Mouse (Mus musculus) thymus, adult 18-20 months (tissue): ENCODE measurements around the gene Supt5.

Experiments
- DNase-seq, 2 experiments: peaks; one replicate each; pipeline ENCODE4 v3.0.0; 2022; ENCODE audit warnings: mixed read lengths in 2 of 2

The Supt5 gene

DNA sequence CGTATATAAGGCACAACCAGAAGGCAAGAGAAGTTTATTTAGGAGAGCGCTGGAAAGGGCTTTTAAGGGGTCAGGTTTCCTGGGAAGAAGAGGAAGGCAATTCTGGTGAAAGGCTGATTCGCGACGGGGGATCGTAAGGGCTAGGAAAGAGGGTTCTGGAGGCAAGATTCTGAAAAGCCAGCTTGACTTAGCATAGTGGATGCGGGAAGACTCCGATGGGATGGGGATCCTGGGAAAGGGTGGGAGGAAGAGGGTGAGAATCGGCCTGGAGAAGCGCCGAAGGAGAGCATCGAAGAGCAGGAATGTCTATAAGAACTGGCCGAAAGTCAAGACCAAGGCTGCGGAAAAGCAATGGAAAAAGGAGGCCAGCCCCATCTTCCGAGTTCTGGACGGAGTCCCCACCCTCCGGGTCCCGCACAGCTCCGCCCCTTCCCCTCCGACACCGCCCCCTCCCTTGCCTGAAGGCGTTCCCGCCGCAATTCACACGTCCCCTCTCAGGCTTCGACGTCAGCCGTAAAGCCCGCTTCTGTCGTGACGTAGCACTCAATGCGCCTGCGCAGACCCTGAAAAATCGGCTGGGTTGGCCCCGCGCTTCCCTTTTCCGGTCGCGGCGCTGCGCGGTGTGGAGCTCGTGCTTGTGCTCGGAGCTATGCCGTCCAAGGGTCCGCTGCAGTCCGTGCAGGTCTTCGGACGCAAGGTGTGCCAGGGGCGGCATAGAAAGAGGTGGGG is 11.8 kb upstream of the Supt5 start, which contains the start of gene Rps16:
TSS of gene Rps16 (plus strand) at position 498 of the 729 bp plus-strand sequence.
- DNase-seq, result peak; percentile 97 to 98

DNA sequence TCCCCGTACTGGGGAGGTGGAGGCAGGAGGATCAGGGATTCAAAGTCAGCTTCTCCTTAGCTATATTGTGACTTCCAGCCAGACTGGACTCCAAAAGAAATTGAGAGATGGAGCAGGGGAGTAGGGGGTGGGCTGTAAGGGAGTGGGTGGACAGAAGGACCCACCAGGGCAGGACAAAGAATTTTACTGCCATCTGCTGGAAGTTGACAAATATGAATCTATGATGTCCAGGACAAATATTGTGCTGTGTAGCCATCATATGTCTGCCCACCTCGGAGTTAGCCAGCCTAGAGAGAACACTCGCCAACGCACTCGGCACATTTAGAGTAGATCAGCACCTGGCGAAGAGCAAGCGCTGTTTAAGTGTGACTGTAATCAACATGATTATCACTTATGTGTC is 10.1 kb upstream of the Supt5 start:
- DNase-seq, result no peak

DNA sequence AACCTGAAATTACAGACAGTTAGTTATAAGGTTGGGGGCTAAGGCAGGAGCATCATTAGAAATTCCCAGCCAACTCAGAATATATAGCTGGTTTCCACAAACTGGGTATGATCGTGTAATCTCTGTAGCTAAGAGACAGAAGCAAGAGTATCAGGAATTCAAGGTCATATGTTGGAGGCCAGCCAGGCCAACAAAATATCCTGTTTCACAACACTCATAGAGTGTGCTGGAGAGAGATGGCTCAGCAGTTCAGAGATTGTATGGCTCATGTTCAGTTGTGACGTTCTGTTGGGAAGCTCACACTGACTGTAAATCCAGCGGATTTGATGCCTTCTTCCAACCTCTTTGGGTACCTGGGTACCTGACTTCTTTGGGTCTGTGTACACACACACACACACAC is 9.2 kb upstream of the Supt5 start:
- no peak for DNase-seq

DNA sequence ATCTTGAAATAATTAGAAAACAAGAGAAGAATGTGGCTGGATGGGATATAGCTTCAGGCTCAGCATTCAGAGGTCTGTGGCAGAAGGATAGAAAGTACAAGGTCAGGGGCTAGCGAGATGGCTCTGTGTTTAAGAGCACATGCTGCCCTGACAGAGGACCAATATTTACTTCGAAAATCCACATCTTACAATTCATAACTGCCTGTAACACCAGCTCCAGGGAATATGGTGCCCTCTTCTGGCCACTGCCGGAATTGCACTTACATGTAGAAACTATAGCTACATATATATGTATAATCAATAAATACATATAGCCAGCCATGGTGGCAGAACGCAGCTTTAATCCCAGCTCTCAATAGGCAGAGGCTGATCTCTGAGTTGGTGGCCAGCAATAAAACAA is 6.1 kb upstream of the Supt5 start:
- no peak for DNase-seq

DNA sequence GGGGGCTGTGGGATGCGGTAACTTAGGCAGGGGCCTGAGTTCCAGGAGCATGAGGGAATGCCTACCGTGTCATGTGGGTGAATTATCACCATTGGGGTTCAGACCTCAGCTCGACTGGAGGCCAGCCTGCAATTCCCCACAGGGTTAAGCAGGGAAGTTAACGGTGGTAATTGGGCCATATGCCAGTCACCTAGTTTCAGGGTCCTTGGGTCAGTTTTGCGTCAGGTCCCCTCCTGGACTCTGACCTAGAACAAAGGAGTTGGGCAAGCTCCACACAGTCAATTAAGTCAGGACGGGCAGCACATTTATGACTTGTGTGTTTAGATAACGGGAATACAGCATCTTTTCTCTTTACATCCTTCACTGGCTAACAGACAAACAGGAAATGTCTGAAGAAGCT is 2.8 kb upstream of the Supt5 start:
- no peak for DNase-seq

DNA sequence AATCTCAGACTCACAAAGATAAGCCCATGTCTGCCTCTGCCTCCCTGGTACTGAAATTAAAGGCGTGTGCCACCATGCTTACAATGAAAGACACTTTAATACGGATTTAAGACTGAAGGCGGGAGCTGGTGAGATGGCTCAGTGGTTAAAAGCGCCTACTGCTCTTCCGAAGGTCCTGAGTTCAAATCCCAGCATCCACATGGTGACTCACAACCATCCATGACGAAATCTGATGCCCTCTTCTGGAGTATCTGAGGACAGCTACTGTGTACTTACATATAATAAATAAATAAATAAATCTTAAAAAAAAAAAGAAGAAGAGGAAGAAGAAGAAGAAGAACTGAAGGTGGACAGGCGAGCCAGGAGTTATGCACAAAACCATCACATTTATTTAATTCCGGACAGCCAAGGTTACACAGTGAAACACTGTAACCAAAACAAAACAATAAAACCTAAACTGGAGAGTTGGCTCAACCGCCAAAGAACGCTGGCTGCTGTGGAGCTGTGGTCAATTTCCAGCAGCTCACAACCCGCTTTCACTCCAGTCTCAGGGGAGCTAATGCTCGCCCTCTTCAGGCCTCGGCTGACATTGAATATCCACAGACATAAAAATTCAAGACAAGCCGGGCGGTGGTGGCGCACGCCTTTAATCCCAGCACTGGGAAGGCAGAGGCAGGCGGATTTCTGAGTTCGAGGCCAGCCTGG is 819 bp upstream of the Supt5 start:
- peak in 1 of 2 experiments; percentile 52 for DNase-seq

DNA sequence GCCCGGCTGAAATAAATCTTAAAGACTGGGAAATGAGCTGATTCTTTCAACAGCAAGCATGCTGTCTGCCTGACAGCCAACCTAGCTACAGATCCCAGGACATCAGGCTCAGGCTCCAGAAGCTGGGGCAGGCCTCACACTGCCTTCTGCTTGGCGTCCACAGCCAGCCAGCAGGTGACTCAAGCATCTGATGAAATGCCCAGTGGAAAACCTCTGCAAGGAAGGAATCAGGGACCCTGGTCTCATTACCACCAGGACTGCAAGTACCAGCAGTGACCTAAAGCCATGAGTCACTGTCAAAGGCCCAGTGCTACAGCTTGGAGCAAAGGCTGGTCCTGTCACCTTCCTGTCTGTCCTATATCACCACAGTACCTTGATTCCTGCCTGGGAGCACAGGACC is 3.1 kb downstream of the Supt5 start:
- DNase-seq, result no peak

DNA sequence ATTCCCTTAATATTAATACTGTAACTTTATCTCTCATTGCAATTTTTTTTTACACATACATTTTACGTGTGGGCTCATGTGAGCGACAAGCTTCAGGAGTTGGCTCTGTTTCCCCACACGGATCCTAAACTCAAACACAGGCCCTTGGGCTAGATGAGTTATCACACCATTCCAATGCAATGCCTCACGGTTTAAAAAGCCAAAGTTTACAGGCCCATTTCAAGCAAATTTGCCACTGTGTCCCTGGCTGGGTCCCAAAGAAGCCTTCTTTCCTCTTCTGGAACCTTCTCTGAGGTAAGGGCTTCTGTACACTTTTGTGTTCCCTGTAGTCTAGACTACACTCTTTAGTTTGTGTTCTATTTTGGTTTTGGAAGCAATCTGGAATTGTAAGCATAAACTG is 4.0 kb downstream of the Supt5 start:
- DNase-seq, result no peak

DNA sequence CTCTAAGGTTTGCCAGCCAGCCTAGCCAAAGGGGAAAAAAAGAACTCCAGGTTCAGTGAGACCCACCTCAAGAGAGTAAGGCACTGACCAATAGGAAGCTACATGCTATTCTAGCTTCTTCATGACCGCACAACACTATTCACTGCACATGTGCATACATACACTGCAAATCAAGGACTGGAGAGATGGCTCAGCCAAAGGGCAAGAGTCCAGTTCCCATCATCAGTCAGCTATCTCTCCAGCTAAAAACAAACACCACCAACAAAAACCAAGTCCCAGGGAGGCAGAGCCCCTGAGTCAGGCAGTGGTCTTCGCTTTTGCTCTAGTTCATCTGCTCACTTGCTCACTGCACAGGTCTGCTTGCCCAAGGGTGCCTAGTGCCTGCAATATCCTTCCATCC is 10.3 kb downstream of the Supt5 start:
- DNase-seq, result no peak

DNA sequence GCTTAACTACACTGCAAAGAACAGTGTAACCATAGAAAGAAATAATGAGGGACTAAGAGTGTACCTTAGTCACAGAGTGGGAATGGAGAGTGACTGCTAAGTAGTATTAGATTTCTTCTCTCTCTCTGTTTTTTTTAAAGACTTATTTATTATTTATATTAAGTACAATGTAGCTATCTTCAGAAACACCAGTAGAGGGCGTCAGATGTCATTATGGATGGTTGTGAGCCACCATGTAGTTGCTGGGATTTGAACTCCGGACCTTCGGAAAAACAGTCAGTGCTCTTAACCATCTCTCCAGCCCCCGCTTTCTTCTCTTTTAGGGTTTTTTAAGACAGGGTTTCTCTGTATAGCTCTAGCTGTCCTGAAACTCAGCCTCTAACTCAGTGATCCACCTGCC is 12.1 kb downstream of the Supt5 start:
- no peak for DNase-seq

DNA sequence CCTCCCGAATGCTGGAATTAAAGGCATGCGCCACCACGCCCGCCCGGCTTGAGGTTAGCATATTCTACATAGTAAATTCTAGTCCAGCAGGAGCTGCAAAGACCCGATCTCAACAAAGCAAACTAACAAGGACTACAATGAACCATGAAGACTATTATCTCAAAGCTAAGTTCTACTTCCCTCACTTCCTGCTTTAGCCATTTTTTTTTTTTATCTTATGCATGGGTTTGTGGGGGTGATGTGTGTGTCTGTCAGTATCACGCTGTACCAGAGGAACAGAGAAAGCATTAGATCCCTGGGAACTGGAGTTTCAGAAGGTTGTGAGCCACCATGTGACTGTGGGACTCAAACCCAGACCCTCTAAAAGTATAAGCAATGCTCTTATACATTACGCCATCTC is 13.3 kb downstream of the Supt5 start:
- DNase-seq, result no peak

DNA sequence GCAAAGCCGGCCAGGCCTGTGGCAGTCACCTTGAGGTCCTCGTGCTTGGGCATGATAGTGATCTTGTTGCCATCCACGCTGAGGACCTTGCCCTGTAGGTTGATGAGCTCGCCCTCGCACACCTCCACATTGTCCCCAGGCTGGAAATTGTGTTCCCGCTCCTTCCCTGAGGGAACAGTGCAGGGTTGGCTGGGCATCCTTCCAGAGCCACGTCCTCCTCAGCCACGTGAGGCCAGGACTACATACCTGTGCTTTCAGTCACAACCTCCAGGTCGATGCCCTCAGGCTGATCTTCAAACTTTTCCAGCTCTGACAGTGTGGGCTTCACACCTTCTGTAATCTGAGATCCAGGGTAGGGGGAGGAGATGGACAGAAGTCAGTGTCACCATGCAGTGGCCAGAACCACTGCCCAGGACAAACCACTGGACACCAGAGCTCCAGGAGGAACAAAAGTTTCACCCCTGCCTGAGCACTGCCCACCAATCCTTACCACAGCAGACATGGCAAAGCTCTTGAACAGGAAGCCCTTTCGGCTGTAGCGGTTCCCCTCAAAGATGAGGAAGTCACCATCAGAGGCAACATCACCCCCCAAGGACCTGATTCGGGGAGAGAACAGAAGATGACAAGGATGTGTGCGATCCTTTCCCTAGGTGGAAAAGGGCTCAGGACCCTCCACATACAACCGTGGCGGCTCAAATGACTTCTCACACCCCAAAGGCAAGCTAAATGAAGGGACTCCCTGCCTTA is 16.4 kb downstream of the Supt5 start:
- no peak for DNase-seq

DNA sequence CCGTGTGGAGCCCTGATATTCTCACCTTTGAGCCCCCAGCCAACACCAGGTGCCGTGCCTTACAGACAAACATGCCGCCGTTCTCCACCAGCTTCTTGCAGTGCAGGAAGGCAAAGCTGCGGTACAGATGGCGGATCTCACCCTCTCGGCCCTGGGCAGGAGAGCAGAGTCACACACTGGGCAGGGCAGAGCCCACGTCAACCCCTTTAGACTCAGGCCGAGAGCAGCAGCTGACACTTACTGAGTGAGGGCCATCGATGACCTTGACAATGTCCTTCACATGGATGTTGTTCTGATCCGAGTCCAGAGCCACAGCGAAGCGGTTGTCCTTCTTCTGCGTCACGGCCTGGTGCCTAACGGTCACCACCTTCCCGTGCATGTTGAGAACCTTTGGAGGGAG is 19.8 kb downstream of the Supt5 start:
- DNase-seq, result no peak

DNA sequence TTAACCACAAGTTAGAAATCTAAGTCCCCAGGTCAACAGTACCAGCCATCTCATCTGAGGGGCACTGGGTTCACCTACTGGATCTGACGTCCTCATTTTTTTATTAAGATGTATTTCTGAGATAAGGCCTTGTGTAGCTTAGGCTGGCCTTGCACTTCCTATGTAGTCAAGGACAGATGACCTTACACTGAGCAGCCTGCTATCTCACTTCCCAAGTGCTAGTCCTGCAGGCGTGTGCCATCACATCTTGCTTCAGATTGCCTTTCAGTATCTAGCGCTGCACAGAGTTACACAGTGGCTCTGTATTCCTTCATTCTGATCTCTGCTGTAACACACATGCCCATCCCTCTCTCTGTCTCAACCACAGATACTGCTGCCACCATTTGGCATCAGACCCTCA is 20.5 kb downstream of the Supt5 start:
- no peak for DNase-seq

DNA sequence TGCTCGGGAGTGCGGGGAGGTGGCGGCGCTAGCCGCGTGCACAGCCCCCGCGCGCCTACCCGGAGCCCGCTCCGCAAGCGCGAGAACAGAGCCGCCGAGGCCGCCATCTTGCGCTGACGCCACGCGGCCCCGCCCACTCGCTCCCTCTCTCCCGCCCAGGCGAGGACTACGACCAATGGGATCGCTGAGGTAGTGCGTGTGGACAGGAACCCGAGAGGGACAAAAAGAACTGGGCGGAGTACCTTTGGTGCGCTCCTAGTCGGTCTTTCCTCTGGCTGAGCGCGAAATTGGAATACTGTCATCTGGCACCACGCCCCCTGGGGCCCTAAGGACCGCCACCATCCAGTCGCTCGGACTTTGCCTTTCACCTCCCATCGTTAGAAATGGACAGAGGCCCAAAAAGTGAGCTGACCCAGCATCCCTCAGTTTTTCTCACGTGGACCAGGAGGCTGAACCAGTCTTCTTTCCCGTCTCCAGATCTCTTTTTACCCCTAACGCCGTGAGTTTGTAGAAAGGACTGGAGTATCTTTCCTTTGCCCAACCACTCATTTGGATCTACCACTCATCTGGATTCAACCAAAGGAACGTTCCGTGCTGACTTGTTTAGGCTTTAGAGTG is 26.5 kb downstream of the Supt5 start, which contains the start of gene Timm50:
TSS of gene Timm50 (minus strand) at position 147 of the 618 bp plus-strand sequence.
- DNase-seq, result peak; percentile 92 to 93

DNA sequence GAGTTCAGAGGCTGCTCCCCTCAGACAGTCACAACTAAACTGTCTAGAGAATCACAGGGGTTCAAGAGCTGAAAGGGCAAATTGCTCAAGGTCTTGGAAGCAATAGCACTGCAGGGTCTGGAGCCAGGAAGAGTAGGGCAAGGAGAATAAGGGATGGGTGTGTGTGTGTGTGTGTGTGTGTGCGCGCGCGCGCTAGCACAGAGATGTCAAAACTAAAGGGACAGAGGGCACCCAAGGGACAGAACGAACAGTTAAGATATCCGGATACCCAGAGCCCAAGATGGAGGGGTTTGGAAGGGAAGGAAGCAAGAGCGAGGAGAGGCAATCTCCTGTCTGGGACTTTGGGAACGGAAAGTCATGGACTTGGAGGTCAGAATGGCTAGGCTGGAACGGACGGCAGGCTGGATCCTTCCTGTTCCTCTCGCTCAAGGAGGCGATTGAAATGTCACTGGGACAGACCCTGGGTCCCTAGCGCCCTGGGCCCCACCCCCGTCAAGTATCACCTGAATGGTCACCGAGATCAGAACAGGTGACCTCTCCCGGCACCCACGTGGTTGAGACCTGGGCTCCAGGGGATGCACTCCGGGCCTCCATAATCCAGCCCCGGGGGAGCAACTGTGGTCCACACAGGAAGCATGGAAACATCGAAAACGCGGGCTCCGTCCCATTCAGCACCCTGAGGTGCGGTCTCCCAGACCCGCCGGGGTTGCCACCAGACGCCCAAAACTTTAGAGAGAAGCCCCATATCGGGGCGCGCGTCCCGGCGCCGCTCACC is 27.2 kb downstream of the Supt5 start:
- no peak for DNase-seq

DNA sequence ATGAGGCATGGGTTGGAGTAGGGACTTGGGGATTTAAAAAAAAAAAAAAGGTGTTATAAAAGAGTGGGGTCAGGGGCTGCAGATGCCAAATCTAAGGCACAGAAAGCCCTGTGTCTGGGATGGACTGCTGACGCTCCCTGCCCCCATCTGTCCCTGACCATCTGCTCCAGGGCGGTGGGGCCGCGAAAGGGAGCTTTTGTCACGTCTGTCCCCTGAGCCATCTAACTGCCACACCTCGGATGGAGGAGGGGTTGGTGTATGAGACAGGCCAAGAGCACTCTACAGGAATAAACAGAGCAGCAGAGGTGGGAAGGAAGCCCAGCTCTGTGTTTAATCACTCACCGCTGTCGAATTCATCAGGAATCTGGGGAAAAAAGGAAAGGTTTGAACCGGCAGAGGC is 28.8 kb downstream of the Supt5 start:
- no peak for DNase-seq

DNA sequence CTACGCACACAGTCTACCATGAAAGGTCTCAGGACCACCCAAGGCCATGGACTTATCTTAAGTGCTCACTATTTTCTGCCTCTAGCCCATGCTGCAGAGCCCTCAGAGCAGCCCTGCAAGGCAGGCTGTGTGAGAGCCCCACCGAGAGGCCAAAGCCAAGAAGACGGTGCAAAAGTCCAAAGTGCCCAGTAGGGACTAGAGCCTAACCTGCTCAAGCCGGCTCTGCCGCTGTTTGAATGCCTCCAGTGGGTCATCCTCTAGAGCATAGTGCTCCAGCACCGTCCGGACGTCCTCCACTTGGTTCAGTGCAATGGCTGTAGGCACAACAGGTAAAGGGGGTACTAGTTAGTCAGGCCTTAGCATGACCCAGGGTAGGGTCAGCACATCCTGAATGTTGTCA is 32.3 kb downstream of the Supt5 start:
- no peak for DNase-seq

DNA sequence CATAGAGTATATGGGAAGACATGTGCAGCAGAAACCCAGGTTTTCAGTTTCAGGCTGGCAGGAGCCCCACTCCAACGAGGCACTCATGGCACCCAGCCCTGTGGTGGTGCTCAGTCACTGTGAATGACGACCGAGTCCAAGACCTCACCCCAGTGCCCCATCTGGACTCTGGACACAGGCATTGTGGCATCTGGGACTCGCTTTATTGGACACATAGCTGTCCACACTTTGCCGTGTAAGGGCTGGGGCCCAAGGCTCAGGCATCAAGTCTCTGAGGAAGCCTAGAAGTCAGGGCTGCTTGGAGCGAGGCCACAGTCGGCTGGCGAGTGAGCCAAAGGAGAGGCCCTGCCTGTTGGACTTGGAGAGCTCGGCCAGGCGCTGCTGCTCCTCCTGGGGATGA is 32.9 kb downstream of the Supt5 start:
- no peak for DNase-seq

DNA sequence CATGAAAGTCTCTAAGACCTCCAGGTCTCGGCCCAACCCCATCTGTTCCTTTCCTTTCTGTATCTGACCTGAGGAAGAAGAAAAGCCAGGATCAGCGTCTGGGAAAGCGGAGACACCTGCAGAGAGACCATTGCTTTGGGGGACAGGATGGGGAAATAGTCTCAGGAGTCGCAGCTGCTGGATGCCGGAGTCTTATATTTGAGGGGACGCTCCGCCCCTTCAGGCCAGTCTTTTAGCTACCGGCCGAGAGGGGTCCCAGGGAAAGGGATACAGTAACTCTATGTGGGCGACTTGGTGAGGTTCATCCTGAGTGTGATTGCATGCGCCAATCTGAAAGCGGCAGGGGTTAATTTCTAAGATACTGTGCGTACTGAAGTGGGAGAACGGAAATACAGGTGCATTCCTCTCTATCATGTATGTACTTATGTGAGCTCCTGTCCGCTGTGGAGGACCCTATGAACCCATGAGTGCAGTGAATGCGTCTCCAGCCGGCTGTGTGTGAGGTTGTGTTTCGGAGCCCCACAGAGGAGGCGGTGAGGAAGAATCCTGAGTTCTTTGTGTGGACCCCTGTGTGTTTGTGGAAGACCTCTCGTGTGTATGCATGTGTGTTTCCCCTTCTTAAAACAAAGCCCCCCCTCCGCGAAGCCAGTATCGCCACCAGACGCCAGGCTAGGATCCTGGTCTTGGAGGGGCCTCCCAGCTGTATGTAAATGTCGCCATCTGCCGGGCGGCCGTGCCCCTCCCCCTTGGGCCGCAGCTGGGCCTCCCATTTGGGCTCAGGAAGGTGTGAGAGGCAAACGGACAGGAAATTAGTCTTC is 36.7 kb downstream of the Supt5 start, which contains the start of gene Dll3:
TSS of gene Dll3 (minus strand) at position 623 of the 818 bp plus-strand sequence.
- no peak for DNase-seq

DNA sequence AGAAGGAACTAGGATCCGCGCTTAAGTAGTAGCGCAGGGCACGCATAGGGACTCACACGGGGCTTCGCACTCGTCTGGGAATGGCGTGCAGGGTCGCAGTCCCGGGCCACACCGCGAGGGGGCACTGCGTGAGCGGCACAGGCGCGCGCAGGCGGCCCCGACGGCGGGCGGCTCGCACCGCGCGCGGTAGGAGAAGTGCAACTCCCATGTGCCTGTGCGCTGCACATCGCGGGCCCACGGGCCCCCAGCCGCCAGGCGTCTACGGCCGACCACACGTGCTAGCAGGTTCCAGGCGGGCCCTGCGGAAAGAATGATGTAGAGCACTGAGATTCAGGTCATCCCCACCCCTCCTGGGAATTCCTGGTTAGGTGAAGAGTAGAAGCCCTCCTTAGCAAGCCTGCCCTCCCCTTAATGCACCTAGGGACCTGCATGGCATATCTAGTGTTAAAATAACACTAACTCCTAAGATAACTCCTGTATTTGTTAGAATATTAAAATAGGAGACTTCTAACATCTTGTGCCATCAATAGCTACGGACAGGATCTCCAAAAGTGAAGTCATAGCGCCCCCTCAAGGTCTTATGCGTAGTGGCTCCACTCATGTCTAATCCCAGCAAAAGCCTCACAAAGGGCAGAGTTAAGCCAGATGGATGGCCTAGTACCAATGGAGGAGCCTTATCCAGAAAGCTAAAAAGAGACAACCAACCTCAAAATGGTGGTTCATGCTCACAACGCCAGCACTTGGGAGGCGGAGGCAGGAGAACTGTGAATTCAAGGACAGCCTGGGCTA is 39.5 kb downstream of the Supt5 start:
- no peak for DNase-seq
